Mouse (Mus musculus): ENCODE data around the gene F2rl2. TPM values are rescaled to one million over a fixed set of nuclear protein-coding genes. Genes with fewer than 3 reads are reported as not detected.

Gene F2rl2
- polyA plus RNA-seq, 1 experiment: not detected

- Histone ChIP-seq H3K27ac (ENCODE audit: insufficient read depth, low read length) (no peak overlapping the region), H3K27me3 (ENCODE audit: control insufficient read depth, insufficient read depth, low read length, poor library complexity, severe bottlenecking) (no peaks in the 10 kb centered on the region), H3K36me3 (ENCODE audit: control insufficient read depth, insufficient read depth, low read length, poor library complexity, severe bottlenecking) (no peaks in the 10 kb centered on the region), H3K4me1 (ENCODE audit: control insufficient read depth, insufficient read depth, low read length) (no peaks in the 10 kb centered on the region), H3K4me3 (ENCODE audit: low read depth, low read length) (no peak overlapping the region), H3K9me3 (replicated peaks; ENCODE audit: control insufficient read depth, insufficient read depth, low read length, poor library complexity, severe bottlenecking) (0 out of 2 replicates have a peak, but pooled peaks cover 3% of the 10 kb centered on the region), H3K9ac (ENCODE audit: low read depth, poor library complexity, severe bottlenecking) (no peak overlapping the region)
- TF ChIP-seq CTCF (IDR thresholded peaks at IDR 0.05; ENCODE audit: low read depth, low read length): no peak
- TF ChIP-seq EP300 (IDR thresholded peaks at IDR 0.05; ENCODE audit: insufficient read depth, low read depth, low read length): no peak
- TF ChIP-seq POLR2A (IDR thresholded peaks at IDR 0.05; ENCODE audit: insufficient read depth, low read length): no peak
Observed at GRCm38 (mm10) chr13:95671108-95671897, 25.4 kb upstream of the F2rl2 start.

- Histone ChIP-seq H3K4me1 (ENCODE audit: control insufficient read depth, insufficient read depth, low read length) (no peaks in the 10 kb centered on the region), H3K27ac (ENCODE audit: insufficient read depth, low read length) (no peak overlapping the region), H3K9ac (ENCODE audit: low read depth, poor library complexity, severe bottlenecking) (no peak overlapping the region), H3K36me3 (ENCODE audit: control insufficient read depth, insufficient read depth, low read length, poor library complexity, severe bottlenecking) (no peaks in the 10 kb centered on the region), H3K4me3 (ENCODE audit: low read depth, low read length) (no peak overlapping the region), H3K9me3 (replicated peaks; ENCODE audit: control insufficient read depth, insufficient read depth, low read length, poor library complexity, severe bottlenecking) (0 out of 2 replicates have a peak, but pooled peaks cover 3% of the 10 kb centered on the region), H3K27me3 (ENCODE audit: control insufficient read depth, insufficient read depth, low read length, poor library complexity, severe bottlenecking) (no peaks in the 10 kb centered on the region)
- TF ChIP-seq POLR2A (IDR thresholded peaks at IDR 0.05; ENCODE audit: insufficient read depth, low read length) (no peak), EP300 (IDR thresholded peaks at IDR 0.05; ENCODE audit: insufficient read depth, low read depth, low read length) (no peak), CTCF (IDR thresholded peaks at IDR 0.05; ENCODE audit: low read depth, low read length) (no peak)
Observed at GRCm38 (mm10) chr13:95672372-95672771, 24.3 kb upstream of the F2rl2 start.

GRCm38 (mm10) chr13:95679078-95679477, 17.6 kb upstream of the F2rl2 start:
- Histone ChIP-seq H3K27ac (ENCODE audit: insufficient read depth, low read length) (no peak overlapping the region), H3K4me1 (ENCODE audit: control insufficient read depth, insufficient read depth, low read length) (no peaks in the 10 kb centered on the region), H3K9me3 (replicated peaks; ENCODE audit: control insufficient read depth, insufficient read depth, low read length, poor library complexity, severe bottlenecking) (no peaks in the 10 kb centered on the region), H3K36me3 (ENCODE audit: control insufficient read depth, insufficient read depth, low read length, poor library complexity, severe bottlenecking) (no peaks in the 10 kb centered on the region), H3K9ac (ENCODE audit: low read depth, poor library complexity, severe bottlenecking) (no peak overlapping the region), H3K27me3 (ENCODE audit: control insufficient read depth, insufficient read depth, low read length, poor library complexity, severe bottlenecking) (no peaks in the 10 kb centered on the region), H3K4me3 (ENCODE audit: low read depth, low read length) (no peak overlapping the region)
- TF ChIP-seq POLR2A (IDR thresholded peaks at IDR 0.05; ENCODE audit: insufficient read depth, low read length) (no peak), EP300 (IDR thresholded peaks at IDR 0.05; ENCODE audit: insufficient read depth, low read depth, low read length) (no peak), CTCF (IDR thresholded peaks at IDR 0.05; ENCODE audit: low read depth, low read length) (no peak)

- H3K27me3 ChIP-seq (ENCODE audit: control insufficient read depth, insufficient read depth, low read length, poor library complexity, severe bottlenecking): no peaks in the 10 kb centered on the region
- H3K4me3 ChIP-seq (ENCODE audit: low read depth, low read length): no peak overlapping the region
- no peak overlapping the region for H3K27ac ChIP-seq (ENCODE audit: insufficient read depth, low read length)
- H3K36me3 ChIP-seq (ENCODE audit: control insufficient read depth, insufficient read depth, low read length, poor library complexity, severe bottlenecking): no peaks in the 10 kb centered on the region
- H3K9me3 ChIP-seq (replicated peaks; ENCODE audit: control insufficient read depth, insufficient read depth, low read length, poor library complexity, severe bottlenecking): no peaks in the 10 kb centered on the region
- TF ChIP-seq POLR2A (IDR thresholded peaks at IDR 0.05; ENCODE audit: insufficient read depth, low read length): no peak
- TF ChIP-seq CTCF (IDR thresholded peaks at IDR 0.05; ENCODE audit: low read depth, low read length): no peak
- TF ChIP-seq EP300 (IDR thresholded peaks at IDR 0.05; ENCODE audit: insufficient read depth, low read depth, low read length): no peak
- H3K4me1 ChIP-seq (ENCODE audit: control insufficient read depth, insufficient read depth, low read length): no peaks in the 10 kb centered on the region
- no peak overlapping the region for H3K9ac ChIP-seq (ENCODE audit: low read depth, poor library complexity, severe bottlenecking)
Observed at GRCm38 (mm10) chr13:95679491-95679941, 17.1 kb upstream of the F2rl2 start.

- Histone ChIP-seq H3K4me1 (ENCODE audit: control insufficient read depth, insufficient read depth, low read length) (no peaks in the 10 kb centered on the region), H3K4me3 (ENCODE audit: low read depth, low read length) (no peak overlapping the region), H3K9me3 (replicated peaks; ENCODE audit: control insufficient read depth, insufficient read depth, low read length, poor library complexity, severe bottlenecking) (no peaks in the 10 kb centered on the region), H3K27me3 (ENCODE audit: control insufficient read depth, insufficient read depth, low read length, poor library complexity, severe bottlenecking) (no peaks in the 10 kb centered on the region), H3K9ac (ENCODE audit: low read depth, poor library complexity, severe bottlenecking) (no peak overlapping the region), H3K36me3 (ENCODE audit: control insufficient read depth, insufficient read depth, low read length, poor library complexity, severe bottlenecking) (no peaks in the 10 kb centered on the region), H3K27ac (ENCODE audit: insufficient read depth, low read length) (no peak overlapping the region)
- TF ChIP-seq EP300 (IDR thresholded peaks at IDR 0.05; ENCODE audit: insufficient read depth, low read depth, low read length): no peak
- TF ChIP-seq POLR2A (IDR thresholded peaks at IDR 0.05; ENCODE audit: insufficient read depth, low read length): no peak
Observed at GRCm38 (mm10) chr13:95684656-95685244, 11.9 kb upstream of the F2rl2 start.

GRCm38 (mm10) chr13:95685736-95686135, 10.9 kb upstream of the F2rl2 start:
- Histone ChIP-seq H3K4me3 (ENCODE audit: low read depth, low read length) (no peak overlapping the region), H3K9ac (ENCODE audit: low read depth, poor library complexity, severe bottlenecking) (no peak overlapping the region), H3K27ac (ENCODE audit: insufficient read depth, low read length) (no peak overlapping the region), H3K36me3 (ENCODE audit: control insufficient read depth, insufficient read depth, low read length, poor library complexity, severe bottlenecking) (no peaks in the 10 kb centered on the region), H3K4me1 (ENCODE audit: control insufficient read depth, insufficient read depth, low read length) (no peaks in the 10 kb centered on the region), H3K9me3 (replicated peaks; ENCODE audit: control insufficient read depth, insufficient read depth, low read length, poor library complexity, severe bottlenecking) (no peaks in the 10 kb centered on the region), H3K27me3 (ENCODE audit: control insufficient read depth, insufficient read depth, low read length, poor library complexity, severe bottlenecking) (no peaks in the 10 kb centered on the region)
- no peak for TF ChIP-seq EP300 (IDR thresholded peaks at IDR 0.05; ENCODE audit: insufficient read depth, low read depth, low read length)
- TF ChIP-seq POLR2A (IDR thresholded peaks at IDR 0.05; ENCODE audit: insufficient read depth, low read length): no peak
- TF ChIP-seq CTCF (IDR thresholded peaks at IDR 0.05; ENCODE audit: low read depth, low read length): no peak
